In genomic region chr6:22288737-22289460, GRCm38 (mm10) we compare ENCODE assay signal across 10 mouse cellular contexts. TPM values are rescaled to one million over a fixed set of nuclear protein-coding genes. Genes with fewer than 3 reads are reported as not detected.
A peak's percentile ranks its signal among the peaks of the same experiment; 100 is the strongest.
DNase-seq lines count a peak whose midpoint lies in the region; ATAC-seq and TF ChIP-seq lines count a peak whose summit lies in the region.
"Had no signal": no experiment of that assay in that cellular context is flagged by ENCODE, and none has a peak within 500 bp of the region (broad histone marks: within the 10 kb centered on the region; RNA-seq: fewer than 3 reads in every experiment).

No protein-coding gene starts in this region.

- H3K27me3 ChIP-seq in heart, postnatal 0 days (ENCODE audit: control insufficient read depth, insufficient read depth, low read length) = peaks cover 42% of the 10 kb centered on the region
- H3K27me3 ChIP-seq in limb, embryonic 14.5 days (ENCODE audit: control insufficient read depth, insufficient read depth, low read length) = peaks cover 28% of the 10 kb centered on the region
- peaks cover 18% of the 10 kb centered on the region for H3K27me3 ChIP-seq in midbrain, embryonic 16.5 days (ENCODE audit: control insufficient read depth, insufficient read depth, low read depth, low read length)

- H3K4me1 ChIP-seq in cortical plate, adult 2 months (ENCODE audit: control insufficient read depth, insufficient read depth, low read length) = 0 out of 2 replicates have a peak, but pooled peaks cover 1% of the 10 kb centered on the region
- H3K4me1 ChIP-seq in heart, postnatal 0 days (ENCODE audit: control insufficient read depth, insufficient read depth) = peaks cover 8% of the 10 kb centered on the region; the same call in 1 of the 2 replicates
- H3K4me1 ChIP-seq in limb, embryonic 14.5 days (ENCODE audit: control insufficient read depth, insufficient read depth, low read length) = peaks cover 15% of the 10 kb centered on the region
- H3K4me1 ChIP-seq in midbrain, embryonic 16.5 days (ENCODE audit: control insufficient read depth, insufficient read depth, low read length) = peaks cover 14% of the 10 kb centered on the region

- H3K36me3 ChIP-seq in heart, postnatal 0 days (replicated peaks; ENCODE audit: control insufficient read depth, insufficient read depth, low read length) = no peaks in the 10 kb centered on the region
- no peaks in the 10 kb centered on the region for H3K36me3 ChIP-seq in limb, embryonic 14.5 days (ENCODE audit: control insufficient read depth, insufficient read depth, low read length)
- no peaks in the 10 kb centered on the region for H3K36me3 ChIP-seq in midbrain, embryonic 16.5 days (ENCODE audit: control insufficient read depth, insufficient read depth, low read length)
- H3K36me3 ChIP-seq: G1E had no signal

- no peak overlapping the region; the same call in 1 of the 2 replicates for H3K9ac ChIP-seq in heart, postnatal 0 days (replicated peaks; ENCODE audit: low read depth, low read length)
- H3K9ac ChIP-seq in limb, embryonic 14.5 days (ENCODE audit: low read depth, low read length, severe bottlenecking) = peak overlapping the region; percentile 36
- peak overlapping the region; percentile 4; the same call in 1 of the 2 replicates for H3K9ac ChIP-seq in midbrain, embryonic 16.5 days (ENCODE audit: low read depth, low read length)

- TF ChIP-seq EP300 in heart, postnatal 0 days (IDR thresholded peaks at IDR 0.05; ENCODE audit: low read depth) = no peak

- ATAC-seq in heart, postnatal 0 days (ENCODE audit: insufficient read depth, low read depth) = peak; percentile 41
- peak; percentile 52 for ATAC-seq in limb, embryonic 14.5 days (ENCODE audit: low FRiP score, low read depth)
- peak; percentile 92 for ATAC-seq in midbrain, embryonic 16.5 days

- H3K9me3 ChIP-seq in heart, postnatal 0 days (replicated peaks; ENCODE audit: control insufficient read depth, low read length) = no peaks in the 10 kb centered on the region
- no peaks in the 10 kb centered on the region for H3K9me3 ChIP-seq in limb, embryonic 14.5 days (ENCODE audit: control insufficient read depth, low read length)
- H3K9me3 ChIP-seq in midbrain, embryonic 16.5 days (replicated peaks; ENCODE audit: control insufficient read depth, low read length, poor library complexity, severe bottlenecking) = no peaks in the 10 kb centered on the region
- H3K9me3 ChIP-seq: G1E had no signal

- H3K27ac ChIP-seq in cortical plate, adult 2 months (ENCODE audit: insufficient read depth, low read length) = no peak overlapping the region
- H3K27ac ChIP-seq in heart, postnatal 0 days (ENCODE audit: low read depth) = no peak overlapping the region
- no peak overlapping the region for H3K27ac ChIP-seq in limb, embryonic 14.5 days (replicated peaks; ENCODE audit: low read depth, low read length)
- H3K27ac ChIP-seq in midbrain, embryonic 16.5 days (ENCODE audit: low read length) = no peak overlapping the region

- 1% methylated on average over 38 of the region's 38 CpGs for WGBS in heart, postnatal 0 days
- WGBS in limb, embryonic 14.5 days = under 1% methylated on average over 34 of the region's 38 CpGs
- WGBS in midbrain, embryonic 16.5 days = under 1% methylated on average over 38 of the region's 38 CpGs

- peak overlapping the region; percentile 66 for H3K4me2 ChIP-seq in heart, postnatal 0 days (ENCODE audit: low read depth, low read length)
- H3K4me2 ChIP-seq in limb, embryonic 14.5 days (replicated peaks; ENCODE audit: low read depth, low read length, severe bottlenecking) = peak overlapping the region; percentile 88
- H3K4me2 ChIP-seq in midbrain, embryonic 16.5 days (ENCODE audit: low read length) = peak overlapping the region; percentile 72

- H3K4me3 ChIP-seq in cortical plate, adult 2 months (ENCODE audit: insufficient read depth, low read length) = peak overlapping the region; percentile 28; the same call in 1 of the 2 replicates
- H3K4me3 ChIP-seq in heart, postnatal 0 days (ENCODE audit: low read depth, low read length) = peak overlapping the region; percentile 45
- H3K4me3 ChIP-seq in limb, embryonic 14.5 days (replicated peaks; ENCODE audit: low read length) = peak overlapping the region; percentile 45
- H3K4me3 ChIP-seq in midbrain, embryonic 16.5 days (ENCODE audit: low read depth, low read length) = peak overlapping the region; percentile 41

- no peak for TF ChIP-seq POLR2A in cortical plate, adult 2 months (IDR thresholded peaks at IDR 0.05; ENCODE audit: extremely low read depth, insufficient read depth, low read length)
- TF ChIP-seq POLR2A in limb, embryonic 14.5 days (IDR thresholded peaks at IDR 0.05; ENCODE audit: borderline replicate concordance, extremely low read depth, insufficient read depth, insufficient read length) = no peak

- no peak for TF ChIP-seq CTCF in cortical plate, adult 2 months (IDR thresholded peaks at IDR 0.05; ENCODE audit: extremely low read depth, insufficient read depth, low read length)
- no peak for TF ChIP-seq CTCF in heart, postnatal 0 days (IDR thresholded peaks at IDR 0.05; ENCODE audit: low read depth)

- peak; percentile 64 to 66 for DNase-seq in cerebellum, postnatal 14 days
- no peak for DNase-seq in cerebellum, adult 8-10 months
- DNase-seq in CD4-positive helper T cell, adult 2 months (ENCODE audit: low read depth, low spot score) = peak; percentile 21
- no peak for DNase-seq in heart, postnatal 0 days (ENCODE audit: low spot score)
- DNase-seq in limb, embryonic 14.5 days (ENCODE audit: low spot score) = peak; percentile 36
- peak; percentile 56 for DNase-seq in thymus, postnatal 4 days

RNA-seq across cellular contexts. Expression of gene Wnt16, which starts 0.9 kb away (rescaled TPM):
- polyA plus RNA-seq in cortical plate, adult 2 months (2012; rRNA removed) = 0.67 and 0.96 TPM in 2 replicates
- 0.54 and 0.69 TPM in 2 replicates for total RNA-seq in heart, postnatal 0 days (2014; rRNA removed; ENCODE audit: low replicate concordance)
- polyA plus RNA-seq in heart, postnatal 0 days (2015; fragmentation: Nextera tagmentation; extraction: Ambion mirVana) = 0.86 and 1.0 TPM in 2 replicates
- polyA plus RNA-seq in limb, embryonic 14.5 days (2012; rRNA removed) = 6.0 and 6.9 TPM in 2 replicates
- 4.6 and 5.4 TPM in 2 replicates for polyA plus RNA-seq in limb, embryonic 14.5 days (2014; fragmentation: Nextera tagmentation; extraction: Ambion mirVana)
- polyA plus RNA-seq in midbrain, embryonic 16.5 days (2015; fragmentation: Nextera tagmentation; extraction: Ambion mirVana) = 0.25 TPM in 1 of 2 replicates, not detected in the other
- total RNA-seq: G1E had no signal
- polyA plus RNA-seq: G1E; testis, adult 2 months had no signal

Comparison
In these comparisons a context has a peak if more than half of its experiments do, and no peak if none do; other contexts are left out.
1. DNase-seq: peak in cerebellum, postnatal 14 days (2 of 2), CD4-positive helper T cell, adult 2 months (single experiment), limb, embryonic 14.5 days (single experiment) and thymus, postnatal 4 days (single experiment); none in cerebellum, adult 8-10 months (single experiment) and heart, postnatal 0 days (single experiment).
2. ATAC-seq: peak in every context shown above with its lines; median percentile 92 in midbrain, embryonic 16.5 days; 52 in limb, embryonic 14.5 days; 41 in heart, postnatal 0 days.
3. Peak in every context shown above with its lines, with median percentiles within 50 percentile points of each other: H3K4me3 ChIP-seq and H3K4me2 ChIP-seq.